ENCODE assay signal across 11 mouse cellular contexts in the genomic region with DNA sequence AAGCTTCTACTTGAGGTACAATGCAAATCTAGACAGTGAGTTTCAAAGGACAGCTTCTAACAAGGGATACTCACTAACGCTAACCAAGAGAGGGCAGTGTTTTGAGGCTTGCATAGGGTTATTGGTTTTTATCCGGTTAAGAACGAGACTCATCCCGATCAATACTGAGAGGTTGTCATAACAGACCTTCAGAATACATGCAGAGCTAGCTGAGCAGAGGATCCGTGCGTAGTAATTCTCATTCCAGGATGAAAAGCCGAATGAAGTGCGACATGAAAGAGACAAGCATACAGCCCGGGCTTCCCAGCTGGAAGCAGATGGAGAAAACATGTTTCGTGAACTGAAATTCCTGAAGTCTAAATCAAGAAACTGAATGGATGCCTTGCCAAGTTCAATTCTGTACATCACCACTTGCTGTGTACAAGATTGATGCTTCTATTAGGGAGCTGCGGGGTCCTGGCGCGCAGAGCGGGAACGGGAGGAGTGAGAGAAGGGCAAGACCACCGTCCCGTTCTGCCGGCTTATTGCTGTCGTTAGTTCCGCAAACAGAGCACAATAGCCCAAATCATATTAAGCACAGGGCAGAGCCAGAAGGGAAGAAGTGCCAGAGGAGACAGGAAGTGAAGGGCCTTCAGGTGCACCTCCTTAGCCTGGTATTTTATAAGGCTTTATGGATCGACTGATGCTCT.
A peak's percentile ranks its signal among the peaks of the same experiment; 100 is the strongest.
DNase-seq lines count a peak whose midpoint lies in the region; ATAC-seq and TF ChIP-seq lines count a peak whose summit lies in the region.
"Had no signal": no experiment of that assay in that cellular context is flagged by ENCODE, and none has a peak within 500 bp of the region (broad histone marks: within the 10 kb centered on the region; RNA-seq: fewer than 3 reads in every experiment).

No protein-coding gene starts in this region.

- H3K27ac ChIP-seq in lung, embryonic 14.5 days (ENCODE audit: low read depth) = no peak overlapping the region
- H3K27ac ChIP-seq in intestine, embryonic 15.5 days = no peak overlapping the region
- H3K27ac ChIP-seq in neural tube, embryonic 13.5 days (replicated peaks) = no peak overlapping the region
- no peak overlapping the region for H3K27ac ChIP-seq in kidney, adult 2 months (ENCODE audit: insufficient read depth, low read depth, low read length)

- H3K4me3 ChIP-seq in lung, embryonic 14.5 days (ENCODE audit: low read depth, low read length) = peak overlapping the region; percentile 7; the same call in 1 of the 2 replicates
- H3K4me3 ChIP-seq in intestine, embryonic 15.5 days (replicated peaks) = no peak overlapping the region
- H3K4me3 ChIP-seq in neural tube, embryonic 13.5 days = peak overlapping the region; percentile 33
- H3K4me3 ChIP-seq in kidney, adult 2 months (ENCODE audit: insufficient read depth, low read depth, low read length) = no peak overlapping the region

- H3K4me2 ChIP-seq in lung, embryonic 14.5 days = peak overlapping the region; percentile 42
- peak overlapping the region; percentile 31 for H3K4me2 ChIP-seq in intestine, embryonic 15.5 days (replicated peaks)
- peak overlapping the region; percentile 55 for H3K4me2 ChIP-seq in neural tube, embryonic 13.5 days

- WGBS in lung, embryonic 14.5 days = 50% methylated on average over 21 of the region's 21 CpGs
- WGBS in intestine, embryonic 15.5 days = 61% methylated on average over 21 of the region's 21 CpGs
- 29% methylated on average over 21 of the region's 21 CpGs for WGBS in neural tube, embryonic 13.5 days
- 62% methylated on average over 21 of the region's 21 CpGs for WGBS in kidney, adult 2 months

- H3K27me3 ChIP-seq in lung, embryonic 14.5 days (ENCODE audit: insufficient read depth, low read length) = no peaks in the 10 kb centered on the region
- no peaks in the 10 kb centered on the region for H3K27me3 ChIP-seq in intestine, embryonic 15.5 days (replicated peaks)
- no peaks in the 10 kb centered on the region for H3K27me3 ChIP-seq in neural tube, embryonic 13.5 days
- H3K27me3 ChIP-seq in kidney, adult 2 months (replicated peaks; ENCODE audit: control insufficient read depth, insufficient read depth, low read length) = no peaks in the 10 kb centered on the region

- no peak for TF ChIP-seq POLR2A in kidney, adult 2 months (IDR thresholded peaks at IDR 0.05; ENCODE audit: low read depth, low read length)

- no peaks in the 10 kb centered on the region for H3K4me1 ChIP-seq in lung, embryonic 14.5 days (ENCODE audit: insufficient read depth)
- no peaks in the 10 kb centered on the region for H3K4me1 ChIP-seq in intestine, embryonic 15.5 days (replicated peaks)
- H3K4me1 ChIP-seq in neural tube, embryonic 13.5 days (replicated peaks) = peaks cover 10% of the 10 kb centered on the region
- no peaks in the 10 kb centered on the region for H3K4me1 ChIP-seq in kidney, adult 2 months (ENCODE audit: control insufficient read depth, insufficient read depth, low read length)

- ATAC-seq in lung, embryonic 14.5 days (ENCODE audit: insufficient read depth) = no peak
- ATAC-seq in intestine, embryonic 15.5 days = no peak
- ATAC-seq in neural tube, embryonic 13.5 days (ENCODE audit: low read depth) = peak; percentile 63; the same call in 1 of the 2 replicates

- DNase-seq in cerebellum, postnatal 10 days = peak; percentile 32 to 44
- DNase-seq in cerebellum, adult 18-20 months = no peak
- DNase-seq in lung, embryonic 14.5 days = peak; percentile 52
- no peak for DNase-seq in lung, postnatal 25 days (ENCODE audit: low spot score)
- DNase-seq in adrenal gland, postnatal 14 days = no peak
- no peak for DNase-seq in kidney, adult 2 months
- DNase-seq: embryo, embryonic 11 days; gastrocnemius, postnatal 10 days; heart, postnatal 4 days had no signal

- H3K36me3 ChIP-seq in lung, embryonic 14.5 days (ENCODE audit: insufficient read depth) = no peaks in the 10 kb centered on the region
- H3K36me3 ChIP-seq in intestine, embryonic 15.5 days = no peaks in the 10 kb centered on the region
- H3K36me3 ChIP-seq in neural tube, embryonic 13.5 days = no peaks in the 10 kb centered on the region
- no peaks in the 10 kb centered on the region for H3K36me3 ChIP-seq in kidney, adult 2 months (ENCODE audit: control insufficient read depth, insufficient read depth, low read length)

- no peaks in the 10 kb centered on the region for H3K9me3 ChIP-seq in lung, embryonic 14.5 days (ENCODE audit: low read depth, low read length)
- no peaks in the 10 kb centered on the region for H3K9me3 ChIP-seq in intestine, embryonic 15.5 days
- no peaks in the 10 kb centered on the region for H3K9me3 ChIP-seq in neural tube, embryonic 13.5 days

- H3K9ac ChIP-seq in lung, embryonic 14.5 days = no peak overlapping the region
- no peak overlapping the region for H3K9ac ChIP-seq in intestine, embryonic 15.5 days
- H3K9ac ChIP-seq in neural tube, embryonic 13.5 days = peak overlapping the region; percentile 54

- TF ChIP-seq CTCF in lung, embryonic 14.5 days (IDR thresholded peaks at IDR 0.05; ENCODE audit: low read depth) = peak; percentile 31
- TF ChIP-seq CTCF in kidney, adult 2 months (conservative IDR thresholded peaks at IDR 0.05; ENCODE audit: insufficient read depth, insufficient read length, low read depth, low read length) = no peak

Comparison
In these comparisons a context has a peak if more than half of its experiments do, and no peak if none do; other contexts are left out.
1. DNase-seq: peak in cerebellum, postnatal 10 days (2 of 2) and lung, embryonic 14.5 days (single experiment); none in cerebellum, adult 18-20 months (0 of 2), lung, postnatal 25 days (single experiment), adrenal gland, postnatal 14 days (single experiment) and kidney, adult 2 months (single experiment).
2. H3K4me3 ChIP-seq: peak in lung, embryonic 14.5 days (single experiment) and neural tube, embryonic 13.5 days (single experiment); none in intestine, embryonic 15.5 days (single experiment) and kidney, adult 2 months (single experiment).
3. Peak in every context shown above with its lines, with median percentiles within 50 percentile points of each other: H3K4me2 ChIP-seq.